Mouse (Mus musculus): ENCODE measurements around the gene Stc2.

GRCm38 (mm10) chr11:31406736-31407135 lies 36.9 kb upstream of the Stc2 start:
- TF ChIP-seq POLR2A (IDR thresholded peaks at IDR 0.05; ENCODE audit: low read depth, low read length) (no peak), CTCF (conservative IDR thresholded peaks at IDR 0.05; ENCODE audit: insufficient read depth, insufficient read length, low read depth, low read length) (no peak)

Data from kidney, adult 2 months (tissue).